Mouse (Mus musculus) T-helper 2 cell (primary cell): ENCODE data around the gene Prss54.

Experiments
- in situ Hi-C: fragments of 300-600 bp; cut with MboI, MseI; formaldehyde crosslinking; loops from one replicate; pipeline ENCODE4 v1.15.1; 2025; ENCODE audit warnings: high pct_unique_total_duplicates

Gene Prss54

GRCm38 (mm10) chr8:95555963-95556362, 20.2 kb downstream of the Prss54 start:
- in situ Hi-C loops = loop anchor here (25.0 kb wide), 1 partner anchor 981 kb away; no protein-coding TSS in a partner anchor

DNA sequence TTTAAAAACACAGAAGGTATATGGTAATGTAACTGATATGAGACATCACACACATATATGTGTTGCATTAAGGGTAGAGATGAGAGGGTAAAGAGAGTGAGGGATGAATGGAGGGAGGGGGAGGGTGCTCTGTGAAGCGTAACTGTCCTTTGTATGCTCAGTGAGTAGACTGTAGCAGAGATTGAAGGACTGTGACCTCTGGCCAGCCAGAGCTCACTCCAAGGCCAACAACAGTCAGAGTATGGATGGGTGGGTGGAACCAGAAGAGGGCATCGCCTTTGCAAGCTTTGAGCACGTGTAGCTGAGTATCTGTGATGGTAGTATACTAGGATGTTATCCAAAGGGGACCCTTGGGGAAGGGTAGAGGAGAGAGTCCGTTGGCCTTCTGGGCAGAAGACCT, 24.6 kb downstream of the Prss54 start:
- in situ Hi-C loops = loop anchor here (25.0 kb wide), 1 partner anchor 986 kb away; no protein-coding TSS in a partner anchor

DNA sequence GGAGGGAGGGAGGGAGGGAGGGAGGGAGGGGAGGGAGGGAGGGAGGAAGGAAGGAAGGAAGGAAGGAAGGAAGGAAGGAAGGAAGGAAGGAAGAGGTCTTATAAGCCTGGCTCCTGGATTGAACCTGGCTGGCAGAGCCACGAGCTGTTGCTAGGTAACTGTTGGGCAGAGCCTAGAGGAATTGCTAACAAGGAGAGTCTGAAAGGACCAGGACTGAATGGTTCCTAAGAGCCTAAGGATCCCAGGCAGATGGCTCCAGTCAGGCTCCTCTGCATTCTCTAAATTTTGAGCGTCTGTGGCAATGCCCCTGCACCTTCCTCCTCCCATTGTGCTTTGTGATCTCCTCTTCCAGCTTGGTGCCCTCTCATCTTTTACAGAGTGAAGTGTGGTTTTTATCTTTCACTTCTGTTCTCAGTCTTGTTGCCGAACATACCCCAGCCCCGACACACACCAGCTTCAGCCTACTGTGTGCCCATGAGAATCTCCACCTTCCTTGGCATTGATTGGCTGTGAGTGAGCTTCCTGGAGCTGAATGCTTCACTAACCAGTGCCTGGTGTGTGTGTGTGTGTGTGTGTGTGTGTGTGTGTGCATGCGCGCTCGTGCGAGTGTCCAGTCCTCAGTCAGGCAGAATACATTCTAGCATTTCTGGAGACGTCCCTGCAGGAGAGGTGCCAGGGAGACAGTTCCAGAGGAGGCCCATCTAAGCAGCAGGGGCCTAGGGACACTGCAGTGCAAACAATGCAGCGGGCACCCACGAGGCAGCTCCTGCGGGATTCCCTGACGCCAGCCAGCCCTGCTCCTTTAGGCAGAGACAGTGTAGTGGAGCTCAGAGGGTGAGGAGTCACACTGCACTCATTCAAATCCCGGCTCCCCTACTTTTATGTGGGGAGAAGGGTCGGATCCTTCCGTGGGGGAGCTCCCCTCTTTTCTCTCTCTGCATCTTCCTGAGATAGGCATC, 26.0 kb downstream of the Prss54 start:
- in situ Hi-C loops = loop anchor here (25.0 kb wide), 1 partner anchor 987 kb away; no protein-coding TSS in a partner anchor

DNA sequence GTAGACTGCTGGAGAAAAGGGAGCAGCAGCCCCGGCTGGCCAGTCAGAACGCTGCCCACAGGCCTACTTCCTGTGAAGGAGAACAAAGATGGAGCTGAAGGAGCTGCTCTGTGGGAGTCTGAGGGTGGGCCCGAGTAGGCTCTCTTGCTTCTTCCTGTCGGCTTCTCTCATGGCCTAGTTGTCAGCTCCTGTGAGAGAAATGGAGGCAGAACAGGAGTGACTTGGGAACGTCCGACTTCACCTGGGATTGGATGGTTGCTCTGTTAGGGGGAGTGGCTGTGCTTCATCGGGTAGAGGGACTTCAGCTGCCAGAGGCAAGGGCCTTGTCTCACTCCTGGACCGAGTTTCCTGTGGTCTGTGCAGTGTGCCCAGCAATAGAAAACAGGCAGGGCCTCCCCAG, 28.2 kb downstream of the Prss54 start:
- in situ Hi-C loops = no loop called here

- in situ Hi-C loops = no loop called here
Measured at GRCm38 (mm10) chr8:95546986-95547385, 29.2 kb downstream of the Prss54 start.

DNA sequence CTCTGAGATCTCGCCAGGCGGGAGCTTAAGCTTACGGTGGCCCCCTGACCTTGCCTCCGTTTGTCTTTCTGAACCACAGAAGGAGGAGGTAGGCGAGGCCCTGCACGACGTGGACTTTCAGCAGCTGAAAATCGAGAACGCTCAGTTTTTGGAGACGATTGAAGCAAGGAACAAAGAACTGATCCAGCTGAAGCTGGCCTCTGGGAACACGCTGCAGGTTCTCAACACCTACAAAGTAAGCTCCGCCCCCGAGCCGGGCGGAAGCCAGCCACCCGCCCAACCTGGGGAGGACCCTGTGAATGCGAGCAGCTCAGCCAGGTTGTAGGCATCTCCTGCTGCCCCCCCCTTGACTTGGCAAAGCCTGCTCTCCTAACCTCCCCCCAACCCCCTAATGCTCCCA, 30.3 kb downstream of the Prss54 start:
- in situ Hi-C loops = no loop called here

- in situ Hi-C loops = no loop called here
Measured at GRCm38 (mm10) chr8:95543065-95543464, 33.1 kb downstream of the Prss54 start.

GRCm38 (mm10) chr8:95542191-95542590, 33.9 kb downstream of the Prss54 start:
- in situ Hi-C loops = no loop called here

DNA sequence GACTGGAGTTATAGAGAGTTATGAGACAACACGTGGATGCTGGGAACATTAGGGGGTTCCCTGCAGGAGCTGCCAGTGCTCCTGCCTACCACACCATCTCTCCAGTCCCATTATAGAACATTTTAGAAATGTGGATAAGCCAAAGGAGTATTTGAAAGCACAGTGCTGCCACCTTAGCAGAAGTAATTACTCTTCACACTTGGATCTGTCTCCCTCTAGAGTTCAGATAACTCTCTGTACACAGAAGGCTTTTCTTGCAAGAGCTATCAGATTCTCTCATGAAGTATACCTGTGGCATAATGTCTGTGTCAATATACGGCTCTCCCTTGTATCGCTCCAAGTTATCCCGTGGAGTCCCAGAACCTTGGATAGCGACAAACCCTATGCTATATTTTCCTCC, 36.7 kb downstream of the Prss54 start:
- in situ Hi-C loops = no loop called here

DNA sequence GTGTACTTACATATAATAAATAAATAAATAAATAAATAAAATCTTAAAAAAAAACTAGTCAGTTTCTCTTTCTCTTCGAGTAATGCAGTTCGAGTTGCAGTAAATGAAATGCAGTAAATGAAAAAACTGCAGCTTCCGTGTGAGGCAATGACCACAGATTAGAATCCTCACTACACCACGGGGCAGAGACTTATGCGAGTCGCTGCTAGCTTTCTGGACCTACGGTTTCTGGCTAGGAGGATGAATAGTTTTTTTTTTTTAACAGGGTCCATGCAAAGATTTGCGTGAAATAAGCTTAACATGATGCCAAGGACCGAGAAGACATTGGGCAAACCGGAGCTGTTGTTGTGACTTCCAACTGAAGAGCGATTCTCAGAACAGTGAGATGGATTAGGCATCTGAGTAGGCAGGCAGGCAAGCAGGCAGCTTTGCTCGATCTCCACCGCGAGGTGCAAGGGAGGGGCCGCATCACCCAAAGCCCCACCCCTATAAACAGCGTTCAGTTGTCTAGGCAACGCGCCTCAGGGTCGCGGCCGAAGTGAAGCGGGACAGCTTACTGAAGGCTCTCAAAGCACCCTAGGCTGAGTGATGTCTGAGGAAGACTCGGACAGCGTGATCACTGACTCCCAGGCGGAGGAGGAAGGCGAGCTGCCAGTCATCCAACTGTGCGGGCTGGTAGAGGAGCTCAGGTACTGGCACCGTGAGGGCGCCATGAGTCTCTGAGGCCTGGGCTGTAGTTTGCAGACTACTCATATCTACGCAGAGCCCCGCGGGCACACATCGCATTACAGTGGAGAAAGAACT, 42.4 kb downstream of the Prss54 start, which contains the start of gene Ccdc113:
Gene Ccdc113, plus strand, starts transcription at position 502 of the 804 bp plus-strand sequence.
- in situ Hi-C loops = no loop called here

DNA sequence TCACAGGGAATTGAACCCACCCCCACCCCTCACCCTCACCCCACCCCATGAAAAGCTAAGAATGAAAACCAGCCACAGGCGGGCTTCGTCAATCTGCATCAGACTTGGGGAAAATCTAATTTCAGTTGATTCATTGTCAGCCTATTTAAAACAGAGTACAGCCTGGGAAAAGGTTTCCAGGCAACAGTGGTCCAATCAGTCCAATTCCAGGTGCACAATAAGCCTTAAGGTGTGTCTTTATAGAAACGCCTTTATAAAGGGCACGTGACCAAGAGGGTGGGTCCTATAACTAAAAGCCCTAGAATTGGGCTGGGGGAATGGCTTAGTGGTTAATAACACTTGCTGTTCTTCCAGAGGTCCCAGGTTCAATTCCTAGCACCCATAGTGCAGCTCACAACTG, 43.9 kb downstream of the Prss54 start:
- in situ Hi-C loops = no loop called here

- in situ Hi-C loops = no loop called here
Measured at GRCm38 (mm10) chr8:95528750-95529310, 47.3 kb downstream of the Prss54 start.

DNA sequence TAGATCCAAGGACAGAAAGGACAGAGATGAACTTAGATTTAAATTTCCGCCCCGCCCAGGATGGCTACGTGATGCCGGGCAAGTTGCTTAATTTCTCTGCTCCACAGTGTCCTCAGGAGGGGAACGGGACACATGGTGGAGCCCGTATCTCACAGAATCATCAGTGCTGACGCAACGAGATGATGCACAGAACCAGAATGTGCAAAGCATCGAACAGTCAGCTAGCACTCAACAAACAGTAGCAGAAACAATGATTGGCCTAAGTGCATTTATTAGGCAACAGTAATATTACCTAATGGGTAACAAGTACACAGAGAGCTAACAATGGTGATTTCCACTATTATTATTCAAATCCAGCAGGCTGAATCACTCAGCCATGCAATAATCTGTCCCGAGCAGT, 47.9 kb downstream of the Prss54 start:
- in situ Hi-C loops = no loop called here

DNA sequence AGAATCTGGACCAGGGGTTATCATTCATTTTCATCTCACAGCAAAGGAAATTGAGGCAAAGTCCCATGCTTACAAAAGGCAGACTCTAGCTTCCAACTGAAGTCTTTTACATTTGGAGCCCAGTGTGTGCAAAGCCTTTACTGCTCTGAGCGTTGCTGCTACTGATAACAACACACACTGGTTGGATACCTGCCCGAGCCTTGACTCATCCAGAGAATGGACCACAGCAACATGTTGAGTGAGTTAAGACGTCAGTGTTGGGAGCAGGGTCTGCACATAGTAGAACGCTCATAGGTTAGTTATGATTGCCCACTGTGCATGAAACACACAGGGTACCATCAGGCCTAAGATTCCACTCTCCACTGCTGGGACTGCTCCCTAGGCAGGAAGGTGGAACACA, 52.1 kb downstream of the Prss54 start:
- in situ Hi-C loops = no loop called here

DNA sequence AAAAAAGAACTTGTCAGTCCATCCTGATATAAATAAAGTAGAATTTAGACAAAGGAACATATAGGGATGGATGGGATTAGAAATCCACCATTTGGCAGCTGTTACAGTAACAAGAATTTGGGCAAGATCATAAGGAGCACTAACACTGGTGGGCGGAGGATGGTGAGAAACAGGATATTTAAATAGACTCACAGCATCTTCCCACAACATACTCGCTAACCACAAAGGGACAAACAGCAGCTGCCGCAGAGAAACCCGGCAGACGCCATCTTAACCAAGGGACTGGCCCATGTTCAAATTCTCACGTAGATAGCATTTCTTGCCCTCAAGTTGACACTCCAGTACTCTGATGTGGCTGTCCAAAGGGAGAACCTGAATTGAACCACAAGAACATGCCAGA, 59.2 kb downstream of the Prss54 start:
- in situ Hi-C loops = no loop called here

- in situ Hi-C loops = no loop called here
Measured at GRCm38 (mm10) chr8:95513219-95513618, 62.9 kb downstream of the Prss54 start.

- in situ Hi-C loops = no loop called here
Measured at GRCm38 (mm10) chr8:95512257-95512656, 63.9 kb downstream of the Prss54 start.
